Mouse (Mus musculus) common myeloid progenitor, adult 5-6 weeks (primary cell): ENCODE measurements around the gene Bcl2l15. TPM values are rescaled to one million over a fixed set of nuclear protein-coding genes. Genes with fewer than 3 reads are reported as not detected.

Experiments
- ATAC-seq: replicated peaks from 2 replicates; pipeline ENCODE4 v1.8.0; 2016; ENCODE audit warnings: low read depth, mild to moderate bottlenecking, moderate TSS enrichment, inconsistent platforms; ENCODE audit not compliant: poor library complexity, severe bottlenecking
- total RNA-seq: library from RNA; stranded (forward); fragments of 200-1000, 187-1606 nt; gene quantifications from 2 replicates; pipeline ENCODE4 v1.2.3, GENCODE M21; 2017

Gene Bcl2l15
- total RNA-seq, 1 experiment from 2014 or later: 4.5 TPM

DNA sequence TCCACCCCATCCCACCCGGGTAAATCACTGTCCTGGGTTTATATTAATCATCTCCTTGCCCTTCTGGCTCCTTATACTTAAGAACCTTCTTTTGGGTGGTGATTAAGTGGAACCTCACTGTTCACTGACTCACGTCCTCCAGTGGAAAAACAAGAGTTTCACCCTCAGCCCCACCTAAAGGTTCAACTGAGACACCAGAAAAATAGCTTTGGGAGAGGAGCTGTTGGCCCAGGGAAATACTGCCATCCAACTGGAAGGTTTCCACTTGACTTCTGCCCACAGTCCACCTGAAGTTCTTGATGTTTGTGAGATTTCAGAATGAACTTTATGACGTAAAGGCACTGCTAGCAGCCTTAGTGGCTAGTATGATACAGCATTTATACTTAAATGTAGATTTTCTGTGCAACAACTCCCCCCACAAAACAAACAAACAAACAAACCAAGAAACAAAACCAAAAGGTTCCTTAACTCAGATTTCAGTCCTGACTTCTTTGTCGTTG is 30.4 kb downstream of the Bcl2l15 start:
- ATAC-seq: no peak

DNA sequence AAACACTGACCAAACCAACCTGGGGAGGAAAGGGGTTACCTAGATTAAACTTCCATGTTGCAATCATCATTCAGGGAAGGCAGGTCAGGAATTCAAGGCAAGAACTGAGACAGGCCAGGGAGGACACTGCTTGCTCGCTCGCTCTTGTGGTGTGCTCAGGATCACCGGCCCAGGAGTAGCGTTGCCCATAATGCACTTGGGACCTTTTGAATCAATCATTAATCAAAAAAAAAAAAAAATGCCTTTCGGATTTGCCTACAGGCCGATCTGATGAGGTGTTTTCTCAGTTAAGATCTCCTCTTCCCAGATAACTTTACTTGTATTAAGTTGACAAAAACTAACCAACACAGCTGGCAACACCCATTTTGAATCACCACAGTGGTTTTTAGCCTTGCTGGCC is 31.8 kb downstream of the Bcl2l15 start:
- no peak for ATAC-seq

DNA sequence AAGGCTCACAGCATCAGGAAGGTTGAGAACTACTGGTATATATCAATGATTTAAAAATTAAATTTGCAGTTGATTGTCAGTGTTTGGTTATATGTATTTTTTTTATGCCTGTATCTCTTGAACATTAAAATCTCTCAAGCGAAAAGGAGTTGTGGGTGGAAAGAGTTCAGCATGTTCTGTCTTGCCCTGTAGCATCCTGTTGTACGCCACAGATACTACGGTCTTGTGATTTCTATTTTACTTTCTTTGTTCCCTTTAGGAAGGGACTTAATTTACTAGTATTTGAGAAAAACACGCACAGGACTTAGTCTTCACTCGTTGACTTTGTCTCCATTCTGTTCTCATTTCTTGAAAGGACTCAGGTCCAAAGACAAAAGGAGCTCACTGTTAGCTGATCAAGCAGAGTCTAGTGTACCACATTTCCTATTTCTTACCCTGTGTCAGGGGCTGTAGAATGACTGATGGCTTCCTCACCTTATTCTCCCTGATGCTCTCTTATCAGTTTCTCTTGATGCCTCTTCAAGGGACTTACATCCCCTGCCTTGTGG is 35.1 kb downstream of the Bcl2l15 start:
- no peak for ATAC-seq

DNA sequence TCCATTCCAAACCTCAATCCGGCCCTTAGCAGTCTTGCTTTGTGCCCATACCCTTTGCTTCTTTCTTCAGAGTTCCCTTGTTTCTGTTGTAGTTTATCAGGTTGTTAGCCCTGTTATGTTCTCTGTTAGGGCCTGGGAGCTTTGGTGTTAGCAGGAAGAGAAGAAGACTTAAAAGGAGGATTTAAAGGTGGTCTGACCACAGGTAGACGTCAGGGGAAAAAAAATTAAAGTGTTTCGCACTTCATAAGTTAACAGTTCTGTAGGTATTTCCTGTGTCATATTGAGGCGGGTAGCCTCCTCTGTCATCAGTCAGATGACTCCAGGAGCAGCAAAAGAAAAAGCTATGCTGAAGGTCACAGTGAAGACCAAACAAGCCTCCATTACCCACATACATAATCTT is 35.6 kb downstream of the Bcl2l15 start:
- no peak for ATAC-seq

DNA sequence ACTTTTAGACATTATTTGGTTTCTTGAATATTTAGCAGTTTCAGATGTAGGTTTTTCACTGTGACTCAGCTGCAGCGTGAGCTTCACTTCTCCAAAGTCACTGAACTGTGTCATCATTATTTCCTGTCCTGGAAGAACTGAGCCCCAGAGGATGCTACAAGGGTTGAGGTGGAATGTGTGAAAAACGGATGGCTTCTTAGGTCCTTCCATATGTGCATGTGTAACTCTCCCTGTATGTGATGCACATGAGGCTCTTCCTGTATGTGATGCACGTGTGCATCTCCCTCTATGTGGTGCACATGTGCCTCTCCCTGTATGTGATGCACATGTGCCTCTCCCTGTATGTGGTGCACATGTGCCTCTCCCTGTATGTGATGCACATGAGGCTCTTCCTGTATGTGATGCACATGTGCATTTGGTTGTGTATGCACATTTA is 40.3 kb downstream of the Bcl2l15 start:
- peak; percentile 90 for ATAC-seq

DNA sequence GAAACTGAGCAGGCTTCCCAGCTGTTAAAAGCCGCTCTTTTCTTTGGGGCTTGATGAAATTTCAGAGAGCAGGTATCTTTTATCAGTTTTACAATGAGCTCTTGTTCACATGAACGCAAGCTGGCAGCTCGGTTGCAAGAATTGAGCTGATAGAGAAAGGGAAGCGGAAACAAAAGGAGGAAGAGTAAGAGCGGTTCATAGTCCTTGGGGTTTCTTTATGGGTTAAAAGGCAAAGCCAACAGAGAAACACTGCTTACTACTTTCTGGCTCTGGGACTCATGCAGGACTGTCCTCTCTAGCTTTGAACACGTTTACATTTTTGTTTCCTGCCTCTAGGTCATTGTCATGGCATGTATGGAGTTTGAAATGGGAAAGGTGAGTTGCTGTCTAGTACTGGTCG is 41.9 kb downstream of the Bcl2l15 start:
- ATAC-seq: no peak

DNA sequence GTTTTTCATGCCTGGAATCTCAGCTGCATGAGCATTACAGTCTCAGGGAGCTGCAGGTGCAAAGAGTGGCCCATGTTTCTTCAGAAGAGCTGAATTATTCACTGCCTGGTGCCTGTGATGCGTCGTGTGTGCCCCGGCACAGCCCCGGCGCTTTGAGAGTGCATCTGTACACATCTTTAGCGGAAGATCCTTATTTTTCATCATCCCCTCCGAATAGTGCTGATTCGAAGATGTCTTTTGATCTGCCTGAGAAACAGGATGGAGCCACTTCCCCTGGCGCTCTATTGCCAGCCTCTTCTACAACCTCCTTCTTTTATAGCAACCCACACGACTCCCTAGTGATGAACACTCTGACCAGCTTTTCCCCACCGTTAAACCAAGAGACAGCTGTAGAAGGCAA is 53.5 kb downstream of the Bcl2l15 start:
- no peak for ATAC-seq

DNA sequence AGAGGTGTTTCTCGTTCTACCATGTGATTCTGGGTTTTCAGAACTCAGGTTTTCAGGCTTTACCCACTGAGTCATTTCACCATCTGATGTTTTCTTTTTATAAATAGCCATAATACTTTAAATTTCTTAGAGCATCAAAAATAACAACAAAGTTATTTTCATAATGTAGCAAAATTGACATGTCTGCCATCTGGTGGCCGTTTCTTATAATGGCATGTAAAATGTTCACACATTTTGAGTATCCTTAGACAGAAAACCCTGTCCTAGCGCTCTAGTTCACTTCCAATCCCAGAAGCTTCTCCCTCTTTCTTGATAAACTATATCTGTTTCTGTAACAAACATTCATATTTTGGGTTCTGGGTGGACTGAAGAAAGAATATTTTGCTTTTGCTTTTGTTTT is 55.2 kb downstream of the Bcl2l15 start:
- ATAC-seq: peak; percentile 62; the same call in 1 of the 2 replicates

DNA sequence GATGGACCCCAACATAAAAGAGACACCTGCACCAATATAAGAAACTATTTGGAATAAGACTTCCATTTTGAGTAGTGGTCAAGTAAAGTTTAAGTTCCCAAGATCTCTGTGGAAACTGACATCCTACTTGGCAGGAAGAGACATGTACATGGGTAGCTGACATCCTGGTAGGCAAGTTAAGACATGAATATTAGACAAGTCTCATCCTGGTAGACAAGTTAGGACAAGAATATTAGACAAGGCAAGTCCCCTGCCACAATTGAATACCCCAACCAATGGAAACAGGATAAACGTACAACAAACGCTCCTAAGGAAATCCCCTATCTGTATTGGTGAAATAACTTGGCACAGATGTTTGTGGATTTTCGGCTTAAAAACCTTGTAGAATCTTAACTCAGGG is 61.0 kb downstream of the Bcl2l15 start:
- ATAC-seq: no peak

Other genes with a start within 250 kb of the Bcl2l15 start
- 0.73 and 1.1 TPM in 2 replicates for gene Atg4a-ps, start 186.5 kb upstream of the Bcl2l15 start, total RNA-seq
- 0.15 and 0.73 TPM in 2 replicates for gene Olfml3, start 94.6 kb upstream of the Bcl2l15 start, total RNA-seq
- gene Gm10964, start 93.2 kb upstream of the Bcl2l15 start, total RNA-seq: not detected in 2 replicates
- 75.4 and 87.3 TPM in 2 replicates for gene Hipk1, start 41.0 kb upstream of the Bcl2l15 start, total RNA-seq
- 14.7 and 17.2 TPM in 2 replicates for gene Dclre1b, start 23.2 kb upstream of the Bcl2l15 start, total RNA-seq
- 15.3 and 17.7 TPM in 2 replicates for gene Ap4b1, start 23.1 kb upstream of the Bcl2l15 start, total RNA-seq
- gene Gm43064, start 23.0 kb upstream of the Bcl2l15 start, total RNA-seq: not detected in 2 replicates
- gene Ptpn22, start 27.2 kb downstream of the Bcl2l15 start, total RNA-seq: 27.9 and 35.2 TPM in 2 replicates
- gene Rsbn1, start 81.5 kb downstream of the Bcl2l15 start, total RNA-seq: 45.7 and 47.0 TPM in 2 replicates
- gene Phtf1, start 135.5 kb downstream of the Bcl2l15 start, total RNA-seq: 33.9 and 39.8 TPM in 2 replicates